Mouse (Mus musculus): ENCODE results near the gene Gm10644. TPM values are rescaled to one million over a fixed set of nuclear protein-coding genes. Genes with fewer than 3 reads are reported as not detected.
A peak's percentile ranks its signal among the peaks of the same experiment; 100 is the strongest.

Gene Gm10644
- polyA plus RNA-seq, 1 experiment from 2014 or later = 0.82 TPM

DNA sequence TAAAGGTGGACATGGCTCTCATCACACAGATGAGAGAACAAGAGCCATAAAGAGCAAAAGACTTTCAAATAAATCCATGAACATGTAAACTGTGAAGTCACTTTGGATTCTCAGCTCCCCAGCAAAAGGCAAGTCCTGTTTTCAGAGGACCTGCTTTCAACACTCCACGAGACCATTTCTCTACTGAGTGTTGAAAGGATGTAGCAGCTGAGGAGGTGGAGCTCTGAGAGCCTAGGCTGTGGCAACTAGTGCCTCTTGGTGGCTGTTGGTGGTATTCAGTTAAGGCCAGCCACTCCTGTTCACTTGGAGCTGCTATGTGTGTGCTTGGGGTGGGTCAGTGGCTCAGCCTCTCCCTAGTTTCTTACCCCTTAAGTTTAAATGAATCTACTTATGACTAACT is 1.8 kb upstream of the Gm10644 start:
- Histone ChIP-seq H3K4me1 (ENCODE audit: control insufficient read depth, insufficient read depth, low read length) (no peaks in the 10 kb centered on the region), H3K27me3 (replicated peaks; ENCODE audit: control insufficient read depth, insufficient read depth, low read length) (no peaks in the 10 kb centered on the region), H3K9ac (ENCODE audit: low read depth, low read length) (peak overlapping the region; percentile 68), H3K27ac (replicated peaks; ENCODE audit: low read depth, low read length) (no peak overlapping the region), H3K9me3 (ENCODE audit: control insufficient read depth, low read length) (no peaks in the 10 kb centered on the region), H3K4me3 (ENCODE audit: low read depth, low read length) (peak overlapping the region; percentile 60), H3K4me2 (ENCODE audit: low read depth, low read length) (peak overlapping the region; percentile 87), H3K36me3 (ENCODE audit: control insufficient read depth, insufficient read depth, low read length) (no peaks in the 10 kb centered on the region)
- 28% methylated on average over 1 of the region's 1 CpGs for WGBS
- ATAC-seq (ENCODE audit: low read depth) = no peak
- DNase-seq (ENCODE audit: low spot score) = peak; percentile 58

DNA sequence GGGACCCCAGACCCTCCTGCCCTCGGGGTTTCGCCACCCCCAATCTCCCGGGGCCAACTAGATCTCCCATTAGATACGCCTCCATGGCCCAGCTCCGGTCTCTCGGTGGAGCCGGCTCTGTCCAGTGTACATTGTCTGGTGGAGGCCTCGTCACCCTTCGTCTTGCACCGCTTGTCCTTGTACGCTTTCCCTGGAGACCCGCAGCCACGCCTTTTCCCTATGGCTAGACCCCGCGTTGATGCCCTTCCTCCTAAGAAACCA is 883 bp upstream of the Gm10644 start:
- Histone ChIP-seq H3K9me3 (ENCODE audit: control insufficient read depth, low read length) (no peaks in the 10 kb centered on the region), H3K27ac (replicated peaks; ENCODE audit: low read depth, low read length) (no peak overlapping the region), H3K4me3 (ENCODE audit: low read depth, low read length) (peak overlapping the region; percentile 60), H3K36me3 (ENCODE audit: control insufficient read depth, insufficient read depth, low read length) (no peaks in the 10 kb centered on the region), H3K4me2 (ENCODE audit: low read depth, low read length) (peak overlapping the region; percentile 87), H3K9ac (ENCODE audit: low read depth, low read length) (peak overlapping the region; percentile 68), H3K4me1 (ENCODE audit: control insufficient read depth, insufficient read depth, low read length) (no peaks in the 10 kb centered on the region), H3K27me3 (replicated peaks; ENCODE audit: control insufficient read depth, insufficient read depth, low read length) (no peaks in the 10 kb centered on the region)
- WGBS = 2% methylated on average over 11 of the region's 15 CpGs
- DNase-seq (ENCODE audit: low spot score) (no peak), ATAC-seq (ENCODE audit: low read depth) (no peak)

- H3K4me1 ChIP-seq (ENCODE audit: control insufficient read depth, insufficient read depth, low read length) = no peaks in the 10 kb centered on the region
- no peaks in the 10 kb centered on the region for H3K9me3 ChIP-seq (ENCODE audit: control insufficient read depth, low read length)
- ATAC-seq (ENCODE audit: low read depth) (no peak), DNase-seq (ENCODE audit: low spot score) (no peak)
- H3K27me3 ChIP-seq (replicated peaks; ENCODE audit: control insufficient read depth, insufficient read depth, low read length) = no peaks in the 10 kb centered on the region
- H3K9ac ChIP-seq (ENCODE audit: low read depth, low read length) = peak overlapping the region; percentile 47
- H3K36me3 ChIP-seq (ENCODE audit: control insufficient read depth, insufficient read depth, low read length) = no peaks in the 10 kb centered on the region
- peak overlapping the region; percentile 60 for H3K4me3 ChIP-seq (ENCODE audit: low read depth, low read length)
- H3K27ac ChIP-seq (replicated peaks; ENCODE audit: low read depth, low read length) = no peak overlapping the region; the same call in 1 of the 2 replicates
- WGBS = 1% methylated on average over 14 of the region's 14 CpGs
- H3K4me2 ChIP-seq (ENCODE audit: low read depth, low read length) = peak overlapping the region; percentile 55
These were observed 278 bp downstream of the Gm10644 start for GRCm38 (mm10) chr8:83954749-83955105.

GRCm38 (mm10) chr8:83945540-83945939 is 9.5 kb downstream of the Gm10644 start:
- H3K36me3 ChIP-seq (ENCODE audit: control insufficient read depth, insufficient read depth, low read length) = no peaks in the 10 kb centered on the region
- H3K27ac ChIP-seq (replicated peaks; ENCODE audit: low read depth, low read length) = no peak overlapping the region
- H3K4me2 ChIP-seq (ENCODE audit: low read depth, low read length) = no peak overlapping the region
- DNase-seq (ENCODE audit: low spot score) (no peak), ATAC-seq (ENCODE audit: low read depth) (no peak)
- H3K9me3 ChIP-seq (ENCODE audit: control insufficient read depth, low read length) = no peaks in the 10 kb centered on the region
- no peak overlapping the region for H3K4me3 ChIP-seq (ENCODE audit: low read depth, low read length)
- no peak overlapping the region for H3K9ac ChIP-seq (ENCODE audit: low read depth, low read length)
- WGBS = 58% methylated on average over 3 of the region's 3 CpGs
- no peaks in the 10 kb centered on the region for H3K27me3 ChIP-seq (replicated peaks; ENCODE audit: control insufficient read depth, insufficient read depth, low read length)
- H3K4me1 ChIP-seq (ENCODE audit: control insufficient read depth, insufficient read depth, low read length) = no peaks in the 10 kb centered on the region

GRCm38 (mm10) chr8:83942446-83942845 is 12.6 kb downstream of the Gm10644 start:
- Histone ChIP-seq H3K4me2 (ENCODE audit: low read depth, low read length) (no peak overlapping the region), H3K27ac (replicated peaks; ENCODE audit: low read depth, low read length) (no peak overlapping the region), H3K4me1 (ENCODE audit: control insufficient read depth, insufficient read depth, low read length) (no peaks in the 10 kb centered on the region), H3K27me3 (replicated peaks; ENCODE audit: control insufficient read depth, insufficient read depth, low read length) (no peaks in the 10 kb centered on the region), H3K4me3 (ENCODE audit: low read depth, low read length) (no peak overlapping the region), H3K9ac (ENCODE audit: low read depth, low read length) (no peak overlapping the region), H3K9me3 (ENCODE audit: control insufficient read depth, low read length) (no peaks in the 10 kb centered on the region), H3K36me3 (ENCODE audit: control insufficient read depth, insufficient read depth, low read length) (peaks cover 28% of the 10 kb centered on the region)
- ATAC-seq (ENCODE audit: low read depth) = no peak
- no peak for DNase-seq (ENCODE audit: low spot score)
- WGBS = 76% methylated on average over 1 of the region's 1 CpGs

DNA sequence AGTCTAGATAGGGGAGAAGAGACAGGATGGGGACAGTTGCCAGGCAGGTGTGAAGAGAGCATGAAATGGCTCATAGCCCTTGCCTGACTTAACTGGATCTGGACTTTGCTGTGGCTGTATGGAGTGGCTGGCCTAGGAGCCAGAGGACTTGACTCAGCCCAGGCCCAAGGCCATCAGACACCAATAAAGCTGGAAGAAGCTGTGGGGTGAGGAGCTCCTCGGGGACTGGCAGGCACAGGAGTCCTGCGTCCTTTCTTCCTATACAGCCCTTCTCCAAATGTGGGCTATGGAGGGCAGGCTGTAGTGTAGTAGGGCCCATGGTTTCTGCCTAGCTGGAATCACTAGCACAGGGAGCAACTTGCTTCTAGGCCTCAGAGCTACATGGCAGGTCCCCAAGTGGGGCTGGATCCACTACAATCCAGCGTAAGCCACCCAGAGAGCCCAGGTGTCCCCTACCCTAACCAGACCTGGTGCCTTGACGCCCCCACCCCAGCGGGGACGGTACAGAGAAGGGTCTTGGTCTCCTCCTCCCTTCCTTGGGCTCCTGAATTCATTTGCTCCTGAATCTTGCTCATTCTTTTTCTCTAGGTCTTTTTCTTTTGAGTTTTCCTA is 13.8 kb downstream of the Gm10644 start:
- Histone ChIP-seq H3K4me1 (ENCODE audit: control insufficient read depth, insufficient read depth, low read length) (no peaks in the 10 kb centered on the region), H3K36me3 (ENCODE audit: control insufficient read depth, insufficient read depth, low read length) (peaks cover 41% of the 10 kb centered on the region), H3K27ac (replicated peaks; ENCODE audit: low read depth, low read length) (no peak overlapping the region), H3K27me3 (replicated peaks; ENCODE audit: control insufficient read depth, insufficient read depth, low read length) (no peaks in the 10 kb centered on the region), H3K9ac (ENCODE audit: low read depth, low read length) (no peak overlapping the region), H3K4me3 (ENCODE audit: low read depth, low read length) (no peak overlapping the region), H3K4me2 (ENCODE audit: low read depth, low read length) (no peak overlapping the region), H3K9me3 (ENCODE audit: control insufficient read depth, low read length) (no peaks in the 10 kb centered on the region)
- WGBS = 77% methylated on average over 6 of the region's 6 CpGs
- no peak for ATAC-seq (ENCODE audit: low read depth)
- no peak for DNase-seq (ENCODE audit: low spot score)

DNA sequence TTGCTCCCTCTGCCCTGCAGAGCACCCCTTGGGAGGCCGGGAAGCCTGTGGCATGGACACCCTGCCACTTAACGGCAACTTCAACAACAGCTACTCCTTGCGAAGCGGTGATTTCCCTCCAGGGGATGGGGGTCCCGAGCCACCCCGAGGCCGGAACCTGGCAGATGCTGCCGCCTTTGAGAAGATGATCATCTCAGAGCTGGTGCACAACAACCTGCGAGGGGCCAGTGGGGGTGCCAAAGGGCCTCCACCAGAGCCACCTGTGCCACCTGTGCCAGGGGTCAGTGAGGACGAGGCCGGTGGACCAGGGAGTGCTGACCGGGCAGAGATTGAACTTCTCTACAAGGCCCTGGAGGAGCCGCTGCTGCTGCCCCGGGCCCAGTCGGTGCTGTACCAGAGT is 16.7 kb downstream of the Gm10644 start:
- 92% methylated on average over 12 of the region's 15 CpGs for WGBS
- H3K36me3 ChIP-seq (ENCODE audit: control insufficient read depth, insufficient read depth, low read length) = peaks cover 70% of the 10 kb centered on the region
- no peaks in the 10 kb centered on the region for H3K9me3 ChIP-seq (ENCODE audit: control insufficient read depth, low read length)
- no peak overlapping the region for H3K4me3 ChIP-seq (ENCODE audit: low read depth, low read length)
- ATAC-seq (ENCODE audit: low read depth) = no peak
- no peak overlapping the region for H3K4me2 ChIP-seq (ENCODE audit: low read depth, low read length)
- no peak for DNase-seq (ENCODE audit: low spot score)
- no peaks in the 10 kb centered on the region for H3K4me1 ChIP-seq (ENCODE audit: control insufficient read depth, insufficient read depth, low read length)
- no peak overlapping the region for H3K9ac ChIP-seq (ENCODE audit: low read depth, low read length)
- no peaks in the 10 kb centered on the region for H3K27me3 ChIP-seq (replicated peaks; ENCODE audit: control insufficient read depth, insufficient read depth, low read length)
- H3K27ac ChIP-seq (replicated peaks; ENCODE audit: low read depth, low read length) = no peak overlapping the region

DNA sequence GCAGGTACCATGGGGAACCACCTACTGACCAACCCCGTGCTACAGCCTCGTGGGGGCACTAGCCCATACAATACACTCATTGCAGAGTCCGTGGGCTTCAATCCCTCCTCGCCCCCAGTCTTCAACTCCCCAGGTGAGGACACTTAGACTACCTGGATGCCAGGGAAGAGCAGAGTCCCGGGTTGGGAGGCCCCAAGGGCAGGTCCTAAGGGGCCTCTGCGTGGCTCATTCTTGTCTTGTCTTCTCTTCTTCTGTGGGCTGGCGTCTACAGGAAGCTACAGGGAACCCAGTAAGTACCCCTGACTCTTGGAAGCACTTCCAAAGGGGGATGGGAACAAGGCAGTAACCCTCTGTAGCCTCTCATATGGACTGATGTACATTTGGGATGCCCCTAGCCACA is 17.4 kb downstream of the Gm10644 start:
- H3K4me2 ChIP-seq (ENCODE audit: low read depth, low read length) = no peak overlapping the region
- DNase-seq (ENCODE audit: low spot score) (no peak), ATAC-seq (ENCODE audit: low read depth) (no peak)
- whole genome bisulfite sequencing = 85% methylated on average over 7 of the region's 7 CpGs
- H3K27ac ChIP-seq (replicated peaks; ENCODE audit: low read depth, low read length) = no peak overlapping the region
- H3K27me3 ChIP-seq (replicated peaks; ENCODE audit: control insufficient read depth, insufficient read depth, low read length) = no peaks in the 10 kb centered on the region
- no peaks in the 10 kb centered on the region for H3K9me3 ChIP-seq (ENCODE audit: control insufficient read depth, low read length)
- no peak overlapping the region for H3K9ac ChIP-seq (ENCODE audit: low read depth, low read length)
- no peaks in the 10 kb centered on the region for H3K4me1 ChIP-seq (ENCODE audit: control insufficient read depth, insufficient read depth, low read length)
- no peak overlapping the region for H3K4me3 ChIP-seq (ENCODE audit: low read depth, low read length)
- H3K36me3 ChIP-seq (ENCODE audit: control insufficient read depth, insufficient read depth, low read length) = peaks cover 76% of the 10 kb centered on the region

- H3K9ac ChIP-seq (ENCODE audit: low read depth, low read length) = no peak overlapping the region
- no peak overlapping the region for H3K4me2 ChIP-seq (ENCODE audit: low read depth, low read length)
- H3K36me3 ChIP-seq (ENCODE audit: control insufficient read depth, insufficient read depth, low read length) = peaks cover 99% of the 10 kb centered on the region
- no peaks in the 10 kb centered on the region for H3K9me3 ChIP-seq (ENCODE audit: control insufficient read depth, low read length)
- H3K4me3 ChIP-seq (ENCODE audit: low read depth, low read length) = no peak overlapping the region
- H3K4me1 ChIP-seq (ENCODE audit: control insufficient read depth, insufficient read depth, low read length) = no peaks in the 10 kb centered on the region
- WGBS = 93% methylated on average over 8 of the region's 8 CpGs
- no peak for ATAC-seq (ENCODE audit: low read depth)
- no peak overlapping the region for H3K27ac ChIP-seq (replicated peaks; ENCODE audit: low read depth, low read length)
- no peaks in the 10 kb centered on the region for H3K27me3 ChIP-seq (replicated peaks; ENCODE audit: control insufficient read depth, insufficient read depth, low read length)
- DNase-seq (ENCODE audit: low spot score) = no peak
These were observed 19.6 kb downstream of the Gm10644 start for GRCm38 (mm10) chr8:83935435-83935834.

All from embryonic facial prominence, embryonic 14.5 days (tissue).